Mouse (Mus musculus): Measurements from ENCODE around the gene Guk1.

DNA sequence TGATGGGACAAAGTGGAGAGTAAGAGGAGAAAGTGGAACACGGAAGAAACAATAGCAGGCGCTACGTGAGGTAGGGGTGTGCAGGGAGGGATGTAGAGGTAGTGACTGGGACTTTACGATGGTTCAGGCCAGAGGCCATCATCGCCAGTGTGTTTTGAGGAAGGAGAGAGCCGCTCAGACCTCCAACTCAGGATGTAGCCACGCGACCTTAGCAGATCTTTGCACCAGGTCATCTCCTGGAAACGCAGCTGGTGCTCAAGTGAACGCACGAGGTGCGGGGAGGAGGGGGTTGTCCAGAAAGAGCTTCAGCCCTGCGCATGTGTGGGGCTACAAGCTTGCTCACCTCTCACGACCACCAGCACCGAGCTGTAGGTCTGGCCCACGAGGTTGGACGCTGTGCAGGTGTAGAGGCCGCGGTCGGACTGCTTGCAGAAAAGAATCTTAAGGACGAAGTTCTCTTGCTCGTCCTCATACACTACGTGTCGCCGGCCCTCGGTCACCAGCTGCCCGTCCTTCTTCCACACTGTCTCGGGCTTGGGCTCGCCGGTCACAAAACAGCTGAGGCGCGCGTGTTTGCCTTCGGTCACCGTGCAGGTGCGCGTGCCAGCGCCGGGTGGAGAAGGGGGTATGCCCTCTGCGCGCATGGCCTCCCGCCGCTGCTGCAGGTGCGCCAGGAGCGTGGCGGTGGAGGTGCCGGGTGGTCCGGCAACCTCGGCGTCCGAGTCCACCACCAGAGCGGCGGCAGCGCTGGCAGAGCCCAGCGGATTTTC is 56.8 kb downstream of the Guk1 start:
- no peak for TF ChIP-seq CTCF (IDR thresholded peaks at IDR 0.05; ENCODE audit: extremely low read depth, insufficient read depth, insufficient read length, insufficient replicate concordance)
- no peak for TF ChIP-seq POLR2A (IDR thresholded peaks at IDR 0.05; ENCODE audit: low read depth, low read length)
